Comparison of ENCODE assay signal across 10 mouse cellular contexts in genomic region chr16:32507407-32507806, GRCm38 (mm10). TPM values are rescaled to one million over a fixed set of nuclear protein-coding genes. Genes with fewer than 3 reads are reported as not detected.
DNase-seq lines count a peak whose midpoint lies in the region; ATAC-seq and TF ChIP-seq lines count a peak whose summit lies in the region.
"Had no signal": no experiment of that assay in that cellular context is flagged by ENCODE, and none has a peak within 500 bp of the region (broad histone marks: within the 10 kb centered on the region; RNA-seq: fewer than 3 reads in every experiment).

No protein-coding gene starts in this region.

- no peaks in the 10 kb centered on the region for H3K27me3 ChIP-seq in hindbrain, embryonic 11.5 days (ENCODE audit: control insufficient read depth, insufficient read depth, low read length)
- no peaks in the 10 kb centered on the region for H3K27me3 ChIP-seq in hindbrain, embryonic 12.5 days
- peaks cover 5% of the 10 kb centered on the region for H3K27me3 ChIP-seq in CH12.LX (replicated peaks)
- no peaks in the 10 kb centered on the region for H3K27me3 ChIP-seq in thymus, adult 2 months (ENCODE audit: control insufficient read depth, insufficient read depth, low read length)

- no peaks in the 10 kb centered on the region for H3K9me3 ChIP-seq in hindbrain, embryonic 11.5 days (ENCODE audit: control insufficient read depth, low read length)
- H3K9me3 ChIP-seq in hindbrain, embryonic 12.5 days (replicated peaks) = no peaks in the 10 kb centered on the region
- no peaks in the 10 kb centered on the region for H3K9me3 ChIP-seq in CH12.LX (replicated peaks; ENCODE audit: low read length)

- 25% methylated on average over 9 of the region's 9 CpGs for WGBS in hindbrain, embryonic 11.5 days
- WGBS in hindbrain, embryonic 12.5 days = 22% methylated on average over 9 of the region's 9 CpGs
- WGBS in thymus, adult 2 months = 19% methylated on average over 9 of the region's 9 CpGs

- dilution Hi-C loops in CH12.LX (cut with MboI; ENCODE audit: extremely low pct_ligation_motif_present, extremely low pct_unique_long_range_greater_than_20kb, low sequenced_read_pairs) = no loop called here

- no peaks in the 10 kb centered on the region for H3K4me1 ChIP-seq in hindbrain, embryonic 11.5 days (replicated peaks; ENCODE audit: control insufficient read depth, insufficient read depth, low read length)
- peaks cover 8% of the 10 kb centered on the region for H3K4me1 ChIP-seq in hindbrain, embryonic 12.5 days
- H3K4me1 ChIP-seq in CH12.LX (ENCODE audit: control insufficient read depth in 1 of 2, insufficient read depth in 2 of 2) = peaks cover 3 to 9% of the 10 kb centered on the region in 2 experiments; a peak in 3 of 4 replicates
- peaks cover 8% of the 10 kb centered on the region for H3K4me1 ChIP-seq in thymus, adult 2 months (replicated peaks; ENCODE audit: control insufficient read depth, insufficient read depth, low read length)

- TF ChIP-seq RAD21 in CH12.LX (IDR thresholded peaks at IDR 0.05; ENCODE audit: low read depth, low read length) = peak; percentile 100

- DNase-seq in hindbrain, embryonic 11.5 days (ENCODE audit: low spot score) = peak; percentile 74
- DNase-seq in CH12.LX (ENCODE audit: extremely low read depth) = peak; percentile 77
- DNase-seq in c-Kit-positive CD71-negative TER-119-negative erythroid progenitor cells, embryonic 14.5 days (ENCODE audit: low read depth) = peak; percentile 60
- DNase-seq in gastrocnemius, adult 2 months = peak; percentile 76
- DNase-seq in left cerebral cortex, adult 2 months (ENCODE audit: extremely low spot score in 1 of 2, low spot score in 2 of 2) = peak; percentile 63 to 65
- DNase-seq in monocyte, adult 2 months (ENCODE audit: low read depth in 1 of 2, low spot score in 2 of 2) = peak; percentile 25 to 48
- DNase-seq in thymus, adult 2 months = peak; percentile 81

- peak; percentile 96 to 98 for TF ChIP-seq CTCF in CH12.LX (conservative IDR thresholded peaks at IDR 0.05 in 1 of 2, IDR thresholded peaks at IDR 0.05 in 1 of 2; ENCODE audit: low read depth in 2 of 2, low read length in 2 of 2)
- peak; percentile 95 for TF ChIP-seq CTCF in gastrocnemius, adult 2 months (IDR thresholded peaks at IDR 0.05)
- peak; percentile 97 for TF ChIP-seq CTCF in left cerebral cortex, adult 2 months (IDR thresholded peaks at IDR 0.05)
- TF ChIP-seq CTCF in thymus, adult 2 months (IDR thresholded peaks at IDR 0.05; ENCODE audit: borderline replicate concordance, control insufficient read depth, extremely low read depth, insufficient read depth, low read length, poor library complexity) = peak; percentile 96

- no peak overlapping the region for H3K9ac ChIP-seq in hindbrain, embryonic 11.5 days (ENCODE audit: low read depth, low read length)
- no peak overlapping the region for H3K9ac ChIP-seq in hindbrain, embryonic 12.5 days
- H3K9ac ChIP-seq in CH12.LX (ENCODE audit: insufficient read depth, low read depth) = no peak overlapping the region

- intact Hi-C loops in gastrocnemius, adult 2 months (cut with DNase I) = loop anchor here (2.0 to 5.0 kb wide), 2 partner anchors 101 to 130 kb away; partner anchors contain the start of gene Tfrc
- intact Hi-C loops in left cerebral cortex, adult 2 months (cut with DNase I) = loop anchor here (1.0 to 5.0 kb wide), 2 partner anchors 105 to 182 kb away; no protein-coding TSS in a partner anchor

- H3K27ac ChIP-seq in hindbrain, embryonic 11.5 days (ENCODE audit: low read depth, low read length) = no peak overlapping the region
- no peak overlapping the region for H3K27ac ChIP-seq in hindbrain, embryonic 12.5 days
- no peak overlapping the region for H3K27ac ChIP-seq in CH12.LX (ENCODE audit: insufficient read depth, low read depth)
- H3K27ac ChIP-seq in gastrocnemius, adult 2 months = no peak overlapping the region
- no peak overlapping the region for H3K27ac ChIP-seq in left cerebral cortex, adult 2 months
- no peak overlapping the region for H3K27ac ChIP-seq in thymus, adult 2 months (ENCODE audit: control insufficient read depth, insufficient read depth, low read length)

- H3K4me2 ChIP-seq in hindbrain, embryonic 11.5 days (replicated peaks; ENCODE audit: low read depth, low read length) = no peak overlapping the region
- H3K4me2 ChIP-seq in hindbrain, embryonic 12.5 days (replicated peaks) = no peak overlapping the region
- H3K4me2 ChIP-seq in CH12.LX (ENCODE audit: insufficient read depth, low read depth, poor library complexity, severe bottlenecking) = no peak overlapping the region

- no peaks in the 10 kb centered on the region for H3K79me2 ChIP-seq in CH12.LX (replicated peaks; ENCODE audit: control insufficient read depth, extremely low read depth, insufficient read depth, poor library complexity, severe bottlenecking)

- H3K4me3 ChIP-seq in hindbrain, embryonic 11.5 days (ENCODE audit: low read depth, low read length) = no peak overlapping the region
- H3K4me3 ChIP-seq in hindbrain, embryonic 12.5 days = no peak overlapping the region
- H3K4me3 ChIP-seq in CH12.LX (replicated peaks in 1 of 3; ENCODE audit: low read depth in 2 of 3, low read length in 2 of 3, poor library complexity in 1 of 3) = no peak overlapping the region
- no peak overlapping the region for H3K4me3 ChIP-seq in gastrocnemius, adult 2 months
- no peak overlapping the region for H3K4me3 ChIP-seq in left cerebral cortex, adult 2 months
- H3K4me3 ChIP-seq in thymus, adult 2 months (ENCODE audit: control insufficient read depth, insufficient read depth, low read length) = no peak overlapping the region

- no peaks in the 10 kb centered on the region for H3K36me3 ChIP-seq in hindbrain, embryonic 11.5 days (ENCODE audit: control insufficient read depth, insufficient read depth, low read length)
- no peaks in the 10 kb centered on the region for H3K36me3 ChIP-seq in hindbrain, embryonic 12.5 days
- no peaks in the 10 kb centered on the region for H3K36me3 ChIP-seq in CH12.LX (replicated peaks in 1 of 2; ENCODE audit: control insufficient read depth in 1 of 2, insufficient read depth in 1 of 2, low read length in 1 of 2)
- no peaks in the 10 kb centered on the region for H3K36me3 ChIP-seq in thymus, adult 2 months (ENCODE audit: control insufficient read depth, insufficient read depth, low read length)

- in situ Hi-C loops in CH12.LX (cut with MboI; ENCODE audit: low pct_ligation_motif_present, low pct_unique_long_range_greater_than_20kb, low sequenced_read_pairs) = no loop called here

- TF ChIP-seq POLR2A in CH12.LX (IDR thresholded peaks at IDR 0.05; ENCODE audit: low read depth, low read length) = no peak
- TF ChIP-seq POLR2A in thymus, adult 2 months (IDR thresholded peaks at IDR 0.05; ENCODE audit: control insufficient read depth, extremely low read depth, insufficient read depth, low read length, poor library complexity) = no peak

- TF ChIP-seq EP300 in CH12.LX (IDR thresholded peaks at IDR 0.05; ENCODE audit: low read length) = no peak

- ATAC-seq in hindbrain, embryonic 11.5 days (ENCODE audit: low FRiP score) = peak; percentile 27; the same call in 1 of the 2 replicates
- ATAC-seq in hindbrain, embryonic 12.5 days (ENCODE audit: low FRiP score) = no peak

TF ChIP-seq in CH12.LX, 34 proteins besides CTCF, POLR2A, EP300 and RAD21:
- TF ChIP-seq IRF4 (IDR thresholded peaks at IDR 0.05; ENCODE audit: low read depth, low read length) (peak; percentile 53; the same call in 1 of the 2 replicates), GABPA (IDR thresholded peaks at IDR 0.05; ENCODE audit: insufficient replicate concordance, low read depth, low read length) (no peak), E2F4 (IDR thresholded peaks at IDR 0.05; ENCODE audit: insufficient replicate concordance, low read depth, low read length) (no peak), ZC3H11A (IDR thresholded peaks at IDR 0.05; ENCODE audit: low read depth, low read length) (peak; percentile 91), BHLHE40 (IDR thresholded peaks at IDR 0.05; ENCODE audit: low read depth, low read length) (peak; percentile 63), SMC3 (IDR thresholded peaks at IDR 0.05; ENCODE audit: low read depth, low read length) (peak; percentile 93), NRF1 (IDR thresholded peaks at IDR 0.05; ENCODE audit: low read depth, low read length) (no peak), POLR2AphosphoS2 (IDR thresholded peaks at IDR 0.05; ENCODE audit: low read depth, low read length) (no peak), NELFE (IDR thresholded peaks at IDR 0.05; ENCODE audit: low read depth, low read length) (peak; percentile 53; the same call in 1 of the 2 replicates), PAX5 (IDR thresholded peaks at IDR 0.05; ENCODE audit: low read length) (no peak), UBTF (IDR thresholded peaks at IDR 0.05; ENCODE audit: low read depth, low read length) (no peak), MAZ (IDR thresholded peaks at IDR 0.05; ENCODE audit: low read depth, low read length) (no peak)

RNA-seq across cellular contexts. Expression of gene Zdhhc19, which starts 11.3 kb away (rescaled TPM):
- polyA plus RNA-seq in hindbrain, embryonic 11.5 days (2014; fragmentation: Nextera tagmentation; extraction: Ambion mirVana) = not detected in 2 replicates
- not detected in 2 replicates for polyA plus RNA-seq in hindbrain, embryonic 12.5 days (2016; fragmentation: Nextera tagmentation; extraction: Ambion mirVana)
- not detected in 2 replicates for total RNA-seq in CH12.LX (2012; rRNA removed)
- not detected in 2 replicates for total RNA-seq in CH12.LX (2014; rRNA removed)
- not detected in 2 replicates for polyA plus RNA-seq in CH12.LX (2012; ENCODE audit: insufficient read length, low read depth)
- total RNA-seq in gastrocnemius, adult 2 months (2021) = not detected
- total RNA-seq in left cerebral cortex, adult 2 months (2021) = not detected
- polyA plus RNA-seq in thymus, adult 2 months (2012; rRNA removed) = not detected in 2 replicates
- total RNA-seq: adrenal gland, postnatal 4 days; left cerebral cortex, adult 8-10 months had no signal

RNA-seq across cellular contexts. Expression of gene Slc51a, which starts 19.7 kb away (rescaled TPM):
- 0.25 and 0.29 TPM in 2 replicates for polyA plus RNA-seq in hindbrain, embryonic 11.5 days (2014; fragmentation: Nextera tagmentation; extraction: Ambion mirVana)
- 0.09 and 0.14 TPM in 2 replicates for polyA plus RNA-seq in hindbrain, embryonic 12.5 days (2016; fragmentation: Nextera tagmentation; extraction: Ambion mirVana)
- total RNA-seq in CH12.LX (2012; rRNA removed) = 0.08 and 0.21 TPM in 2 replicates
- total RNA-seq in CH12.LX (2014; rRNA removed) = not detected in 2 replicates
- 0.17 TPM in 1 of 2 replicates, not detected in the other for polyA plus RNA-seq in CH12.LX (2012; ENCODE audit: insufficient read length, low read depth)
- not detected for total RNA-seq in gastrocnemius, adult 2 months (2021)
- total RNA-seq in left cerebral cortex, adult 2 months (2021) = not detected
- 1.3 and 1.5 TPM in 2 replicates for polyA plus RNA-seq in thymus, adult 2 months (2012; rRNA removed)
- total RNA-seq: left cerebral cortex, adult 8-10 months had no signal
